Mouse (Mus musculus) stomach, embryonic 16.5 days (tissue): ENCODE measurements around the gene Vegfb. TPM values are rescaled to one million over a fixed set of nuclear protein-coding genes. Genes with fewer than 3 reads are reported as not detected.

Source experiments
- ATAC-seq: fragments of 200-750 bp; cut with Nextera tagmentation; 2 replicates; pipeline ENCODE4 v1.8.0; 2017; ENCODE audit warnings: moderate number of reproducible peaks, moderate TSS enrichment; ENCODE audit not compliant: insufficient read depth, low FRiP score
- H3K27ac ChIP-seq: fragments of 300-500 bp; sonication (generic); 2 replicates; pipeline ENCODE4 v1.5.1; 2014; ENCODE audit warnings: low read length
- H3K27me3 ChIP-seq: fragments of 300-500 bp; sonication (generic); 2 replicates; pipeline ENCODE4 v1.6.1; 2014; ENCODE audit warnings: low read length, control low read depth, mixed read lengths; ENCODE audit not compliant: control insufficient read depth, insufficient read depth
- H3K36me3 ChIP-seq: fragments of 300-500 bp; sonication (generic); 2 replicates; pipeline ENCODE4 v1.6.1; 2014; ENCODE audit warnings: low read length; ENCODE audit not compliant: control insufficient read depth, insufficient read depth
- H3K4me1 ChIP-seq: fragments of 300-500 bp; sonication (generic); 2 replicates; pipeline ENCODE4 v1.6.1; 2014; ENCODE audit warnings: low read length, control low read depth, mixed read lengths; ENCODE audit not compliant: control insufficient read depth, insufficient read depth
- H3K4me2 ChIP-seq: fragments of 300-500 bp; sonication (generic); 2 replicates; pipeline ENCODE4 v1.6.1; 2014; ENCODE audit warnings: low read depth, low read length, mixed read lengths
- H3K4me3 ChIP-seq: fragments of 300-500 bp; sonication (generic); replicated peaks from 2 replicates; pipeline ENCODE4 v1.5.1; 2014; ENCODE audit warnings: mild to moderate bottlenecking, low read length
- H3K9ac ChIP-seq: fragments of 300-500 bp; sonication (generic); 2 replicates; pipeline ENCODE4 v1.6.1; 2014; ENCODE audit warnings: low read length
- H3K9me3 ChIP-seq: fragments of 300-500 bp; sonication (generic); replicated peaks from 2 replicates; pipeline ENCODE4 v1.6.1; 2016; ENCODE audit warnings: low read length, control low read depth; ENCODE audit not compliant: control insufficient read depth
- WGBS: fragments of 180-500 bp; shearing (Covaris S2); extraction: QIAGEN DNeasy Blood & Tissue Kit; methylation state at CpG from one replicate; pipeline ENCODE4 v1.1.7; 2014; 5-methylcytosine and 5-hydroxymethylcytosine counted together
- polyA plus RNA-seq: library from polyadenylated mRNA; unstranded; fragments of >200 nt; fragmentation: Nextera tagmentation; extraction: Ambion mirVana; gene quantifications from 2 replicates; pipeline ENCODE4 v1.2.1, GENCODE M21; 2015

Vegfb gene
- polyA plus RNA-seq, 1 experiment from 2014 or later = 19.7 TPM

DNA sequence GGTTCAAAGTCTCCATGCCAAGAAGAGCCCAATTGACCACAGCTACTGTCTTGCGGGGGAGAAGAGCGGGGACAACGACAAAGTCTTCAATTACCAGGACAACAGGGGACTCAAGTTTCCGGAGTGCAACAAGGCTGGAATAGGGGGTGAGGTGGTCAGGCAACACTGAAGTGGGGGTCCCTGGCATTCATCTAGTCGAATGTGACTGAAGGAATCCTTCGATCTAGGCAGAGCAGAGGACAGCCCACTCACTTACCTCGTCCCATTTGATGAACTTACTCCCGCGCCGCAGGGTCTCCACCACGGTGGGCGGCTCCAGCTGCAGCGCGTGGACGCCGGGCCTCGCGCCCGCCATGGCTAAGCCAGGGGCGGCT, 18.2 kb downstream of the Vegfb start:
- Histone ChIP-seq H3K4me1 (peaks cover 45% of the 10 kb centered on the region), H3K9ac (peak overlapping the region; percentile 85), H3K27me3 (no peaks in the 10 kb centered on the region), H3K27ac (peak overlapping the region; percentile 78), H3K4me2 (peak overlapping the region; percentile 74), H3K9me3 (no peaks in the 10 kb centered on the region), H3K4me3 (peak overlapping the region; percentile 75), H3K36me3 (peaks cover 22% of the 10 kb centered on the region)
- 0 out of 2 replicates have a peak, but pooled peaks have one; percentile 0 for ATAC-seq
- 0% methylated on average over 20 of the region's 20 CpGs for WGBS

- Histone ChIP-seq H3K9me3 (no peaks in the 10 kb centered on the region), H3K9ac (peak overlapping the region; percentile 85), H3K27ac (peak overlapping the region; percentile 78), H3K4me2 (peak overlapping the region; percentile 74), H3K36me3 (peaks cover 23% of the 10 kb centered on the region), H3K4me1 (peaks cover 41% of the 10 kb centered on the region), H3K4me3 (peak overlapping the region; percentile 75), H3K27me3 (no peaks in the 10 kb centered on the region)
- 7% methylated on average over 15 of the region's 15 CpGs for WGBS
- ATAC-seq = peak; percentile 45; the same call in 1 of the 2 replicates
These were observed 18.8 kb downstream of the Vegfb start for GRCm38 (mm10) chr19:6968491-6969271.

GRCm38 (mm10) chr19:6956461-6956860, 31.0 kb downstream of the Vegfb start:
- H3K36me3 ChIP-seq = peaks cover 31% of the 10 kb centered on the region
- no peak overlapping the region for H3K9ac ChIP-seq
- ATAC-seq = no peak
- no peak overlapping the region for H3K27ac ChIP-seq
- peaks cover 14% of the 10 kb centered on the region; the same call in 1 of the 2 replicates for H3K4me1 ChIP-seq
- H3K27me3 ChIP-seq = no peaks in the 10 kb centered on the region
- H3K4me2 ChIP-seq = no peak overlapping the region
- H3K4me3 ChIP-seq = no peak overlapping the region
- WGBS = 83% methylated on average over 10 of the region's 10 CpGs
- no peaks in the 10 kb centered on the region for H3K9me3 ChIP-seq

- 76% methylated on average over 7 of the region's 7 CpGs for WGBS
- peaks cover 28% of the 10 kb centered on the region for H3K36me3 ChIP-seq
- H3K9me3 ChIP-seq = no peaks in the 10 kb centered on the region
- H3K4me2 ChIP-seq = no peak overlapping the region
- H3K4me1 ChIP-seq = peaks cover 14% of the 10 kb centered on the region; the same call in 1 of the 2 replicates
- no peak for ATAC-seq
- H3K4me3 ChIP-seq = no peak overlapping the region
- no peak overlapping the region for H3K27ac ChIP-seq
- no peaks in the 10 kb centered on the region for H3K27me3 ChIP-seq
- H3K9ac ChIP-seq = 0 out of 2 replicates have a peak overlapping the region, but pooled peaks have one; percentile 13
These were observed 32.0 kb downstream of the Vegfb start for GRCm38 (mm10) chr19:6955424-6955823.

- no peak for ATAC-seq
- H3K27me3 ChIP-seq = no peaks in the 10 kb centered on the region
- H3K4me3 ChIP-seq = no peak overlapping the region
- H3K4me1 ChIP-seq = peaks cover 27% of the 10 kb centered on the region
- 0 out of 2 replicates have a peak overlapping the region, but pooled peaks have one; percentile 27 for H3K9ac ChIP-seq
- no peaks in the 10 kb centered on the region for H3K9me3 ChIP-seq
- H3K4me2 ChIP-seq = no peak overlapping the region
- no peak overlapping the region for H3K27ac ChIP-seq
- H3K36me3 ChIP-seq = peaks cover 20% of the 10 kb centered on the region
- WGBS = 58% methylated on average over 9 of the region's 9 CpGs
These were observed 33.4 kb downstream of the Vegfb start for GRCm38 (mm10) chr19:6954046-6954445.

DNA sequence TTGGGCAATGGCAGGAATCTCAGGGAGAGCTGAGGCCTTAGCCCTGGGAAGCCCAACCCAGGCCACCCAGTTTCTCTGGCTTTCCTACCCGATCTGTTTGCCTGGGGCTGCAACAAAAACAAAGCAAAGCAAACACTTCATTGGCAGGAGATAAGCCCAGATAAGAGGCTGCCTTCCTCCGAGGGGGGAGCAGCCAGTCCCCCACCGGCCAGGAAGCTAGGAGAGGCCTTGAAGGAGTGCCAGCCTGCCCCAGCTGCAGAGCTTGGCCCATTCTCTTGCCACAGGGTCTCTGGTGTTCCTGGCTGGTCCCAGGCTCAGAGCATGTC, 34.8 kb downstream of the Vegfb start:
- H3K4me3 ChIP-seq = peak overlapping the region; percentile 68
- ATAC-seq = peak; percentile 18; the same call in 1 of the 2 replicates
- no peaks in the 10 kb centered on the region for H3K27me3 ChIP-seq
- WGBS = 8% methylated on average over 3 of the region's 3 CpGs
- H3K9me3 ChIP-seq = no peaks in the 10 kb centered on the region
- H3K36me3 ChIP-seq = peaks cover 10% of the 10 kb centered on the region
- peak overlapping the region; percentile 82 for H3K9ac ChIP-seq
- peaks cover 27% of the 10 kb centered on the region for H3K4me1 ChIP-seq
- H3K27ac ChIP-seq = peak overlapping the region; percentile 98
- H3K4me2 ChIP-seq = peak overlapping the region; percentile 62

DNA sequence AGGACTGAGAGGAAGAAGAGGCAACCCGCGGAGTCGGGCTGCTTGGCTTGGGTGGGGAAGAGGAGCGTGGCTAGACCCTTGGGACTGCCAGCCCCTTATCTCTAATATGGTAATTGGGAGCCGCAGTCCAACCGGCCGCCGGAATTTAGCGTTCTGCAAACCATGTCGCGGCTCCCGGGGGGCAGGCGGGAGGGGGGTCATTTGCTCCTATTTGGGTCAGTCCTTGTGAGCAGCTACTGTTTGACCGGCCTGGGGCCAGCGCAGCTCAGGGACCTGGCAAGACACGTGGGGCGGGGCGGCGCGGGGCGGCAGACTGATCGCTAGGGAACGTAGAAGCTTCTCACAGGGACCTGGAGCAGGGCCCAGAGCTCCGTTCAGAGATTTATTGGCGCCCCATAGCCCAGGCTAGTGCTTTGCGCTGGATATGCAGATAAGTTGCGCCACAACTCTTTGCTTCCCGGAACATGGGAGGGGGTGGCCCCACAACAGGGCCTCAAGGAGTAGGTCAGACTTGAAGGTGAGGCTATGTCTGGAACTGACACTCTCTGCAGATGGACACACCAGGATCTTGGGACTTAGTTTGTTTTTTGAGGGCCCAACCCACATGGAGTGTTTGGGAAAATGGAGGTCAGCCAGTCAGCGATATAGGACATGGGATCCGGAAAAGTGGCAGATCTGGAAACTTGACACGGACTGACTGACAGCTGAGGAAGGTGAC, 35.3 kb downstream of the Vegfb start:
- Histone ChIP-seq H3K4me3 (peak overlapping the region; percentile 68), H3K4me2 (peak overlapping the region; percentile 62), H3K4me1 (peaks cover 27% of the 10 kb centered on the region), H3K27ac (peak overlapping the region; percentile 98), H3K36me3 (peaks cover 10% of the 10 kb centered on the region), H3K27me3 (no peaks in the 10 kb centered on the region), H3K9me3 (no peaks in the 10 kb centered on the region), H3K9ac (peak overlapping the region; percentile 82)
- WGBS = 2% methylated on average over 31 of the region's 31 CpGs
- peak; percentile 41 for ATAC-seq

DNA sequence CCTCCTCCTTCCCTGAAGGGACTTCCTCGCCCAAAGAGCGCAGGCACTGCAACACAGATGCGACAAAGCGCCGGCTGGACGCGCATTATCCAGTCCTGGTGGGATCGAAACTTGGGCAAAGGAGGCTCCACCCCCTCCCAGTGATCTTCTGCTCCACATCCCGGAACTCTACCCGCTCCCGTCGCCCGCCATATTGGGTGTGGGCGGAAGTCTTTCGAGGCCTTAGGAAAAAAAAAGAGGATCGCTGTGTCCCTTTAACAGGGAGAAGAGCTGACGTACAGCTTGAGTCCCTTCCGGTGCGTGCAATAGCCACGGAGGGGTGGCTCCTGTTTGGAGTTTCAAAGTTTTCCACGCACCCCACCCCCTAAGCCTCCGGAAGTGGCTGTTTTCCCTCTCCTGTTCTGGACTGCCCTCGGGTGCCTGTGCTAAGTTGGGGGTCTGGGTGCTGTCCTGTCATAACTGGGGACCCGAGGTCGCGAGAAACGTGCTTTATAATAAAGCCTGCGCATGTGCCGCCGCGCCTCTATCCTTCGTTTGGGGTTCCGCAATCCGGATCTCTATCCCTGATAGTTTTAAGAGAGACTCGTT, 36.0 kb downstream of the Vegfb start:
- Histone ChIP-seq H3K27ac (peak overlapping the region; percentile 98), H3K4me3 (peak overlapping the region; percentile 68), H3K9me3 (no peaks in the 10 kb centered on the region), H3K4me1 (peaks cover 27% of the 10 kb centered on the region), H3K36me3 (peaks cover 10% of the 10 kb centered on the region), H3K27me3 (no peaks in the 10 kb centered on the region), H3K4me2 (peak overlapping the region; percentile 62), H3K9ac (peak overlapping the region; percentile 82)
- WGBS = under 1% methylated on average over 35 of the region's 35 CpGs
- ATAC-seq = peak; percentile 81
